Mouse (Mus musculus): ENCODE results near the gene Rnase11. TPM values are rescaled to one million over a fixed set of nuclear protein-coding genes. Genes with fewer than 3 reads are reported as not detected.

Gene Rnase11
- polyA plus RNA-seq, 1 experiment from 2014 or later: not detected

GRCm38 (mm10) chr14:51054243-51055237 lies 4.6 kb upstream of the Rnase11 start:
- ATAC-seq (ENCODE audit: insufficient read depth, low FRiP score): no peak
- no peak overlapping the region for H3K27ac ChIP-seq (ENCODE audit: low read length)
- WGBS: 70% methylated on average over 13 of the region's 13 CpGs

GRCm38 (mm10) chr14:51053176-51053575 lies 3.2 kb upstream of the Rnase11 start:
- no peak overlapping the region for H3K9ac ChIP-seq (ENCODE audit: low read length)
- WGBS: 71% methylated on average over 5 of the region's 5 CpGs
- no peak for ATAC-seq (ENCODE audit: insufficient read depth, low FRiP score)
- no peak overlapping the region for H3K4me2 ChIP-seq (ENCODE audit: low read depth, low read length)
- H3K4me3 ChIP-seq (replicated peaks; ENCODE audit: low read length): no peak overlapping the region
- H3K9me3 ChIP-seq (replicated peaks; ENCODE audit: control insufficient read depth, low read length): no peaks in the 10 kb centered on the region
- 0 out of 2 replicates have a peak, but pooled peaks cover 4% of the 10 kb centered on the region for H3K4me1 ChIP-seq (ENCODE audit: control insufficient read depth, insufficient read depth, low read length)
- H3K27ac ChIP-seq (ENCODE audit: low read length): no peak overlapping the region
- no peaks in the 10 kb centered on the region for H3K36me3 ChIP-seq (ENCODE audit: control insufficient read depth, insufficient read depth, low read length)
- no peaks in the 10 kb centered on the region for H3K27me3 ChIP-seq (ENCODE audit: control insufficient read depth, insufficient read depth, low read length)

More at GRCm38 (mm10) chr14:51054243-51055237, 4.6 kb upstream of the Rnase11 start:
- H3K4me3 ChIP-seq (replicated peaks; ENCODE audit: low read length): no peak overlapping the region
- H3K9ac ChIP-seq (ENCODE audit: low read length): no peak overlapping the region
- H3K4me1 ChIP-seq (ENCODE audit: control insufficient read depth, insufficient read depth, low read length): 0 out of 2 replicates have a peak, but pooled peaks cover 4% of the 10 kb centered on the region
- no peaks in the 10 kb centered on the region for H3K9me3 ChIP-seq (replicated peaks; ENCODE audit: control insufficient read depth, low read length)
- no peaks in the 10 kb centered on the region for H3K36me3 ChIP-seq (ENCODE audit: control insufficient read depth, insufficient read depth, low read length)
- H3K27me3 ChIP-seq (ENCODE audit: control insufficient read depth, insufficient read depth, low read length): no peaks in the 10 kb centered on the region
- no peak overlapping the region for H3K4me2 ChIP-seq (ENCODE audit: low read depth, low read length)

- Histone ChIP-seq H3K9me3 (replicated peaks; ENCODE audit: control insufficient read depth, low read length) (no peaks in the 10 kb centered on the region), H3K27ac (ENCODE audit: low read length) (no peak overlapping the region), H3K27me3 (ENCODE audit: control insufficient read depth, insufficient read depth, low read length) (no peaks in the 10 kb centered on the region), H3K4me2 (ENCODE audit: low read depth, low read length) (no peak overlapping the region), H3K4me3 (replicated peaks; ENCODE audit: low read length) (no peak overlapping the region), H3K9ac (ENCODE audit: low read length) (no peak overlapping the region), H3K4me1 (ENCODE audit: control insufficient read depth, insufficient read depth, low read length) (0 out of 2 replicates have a peak, but pooled peaks cover 4% of the 10 kb centered on the region), H3K36me3 (ENCODE audit: control insufficient read depth, insufficient read depth, low read length) (no peaks in the 10 kb centered on the region)
- WGBS: 57% methylated on average over 5 of the region's 5 CpGs
- no peak for ATAC-seq (ENCODE audit: insufficient read depth, low FRiP score)
Measured at GRCm38 (mm10) chr14:51051941-51052340, 2.0 kb upstream of the Rnase11 start.

- WGBS: 15% methylated on average over 5 of the region's 5 CpGs
- no peak for ATAC-seq (ENCODE audit: insufficient read depth, low FRiP score)
- Histone ChIP-seq H3K27ac (ENCODE audit: low read length) (no peak overlapping the region), H3K4me2 (ENCODE audit: low read depth, low read length) (no peak overlapping the region), H3K4me3 (replicated peaks; ENCODE audit: low read length) (no peak overlapping the region), H3K9ac (ENCODE audit: low read length) (no peak overlapping the region), H3K36me3 (ENCODE audit: control insufficient read depth, insufficient read depth, low read length) (no peaks in the 10 kb centered on the region), H3K27me3 (ENCODE audit: control insufficient read depth, insufficient read depth, low read length) (no peaks in the 10 kb centered on the region), H3K4me1 (ENCODE audit: control insufficient read depth, insufficient read depth, low read length) (no peaks in the 10 kb centered on the region), H3K9me3 (replicated peaks; ENCODE audit: control insufficient read depth, low read length) (no peaks in the 10 kb centered on the region)
Measured at GRCm38 (mm10) chr14:51047846-51048245, 2.1 kb downstream of the Rnase11 start.

- WGBS: 81% methylated on average over 6 of the region's 6 CpGs
- no peak within 1 kb of the TSS for H3K9ac ChIP-seq (ENCODE audit: low read length)
- H3K36me3 ChIP-seq (ENCODE audit: control insufficient read depth, insufficient read depth, low read length): no peaks in the 10 kb centered on the region
- H3K4me1 ChIP-seq (ENCODE audit: control insufficient read depth, insufficient read depth, low read length): no peaks in the 10 kb centered on the region
- no peak within 1 kb of the TSS for H3K27ac ChIP-seq (ENCODE audit: low read length)
- no peak within 1 kb of the TSS for H3K4me2 ChIP-seq (ENCODE audit: low read depth, low read length)
- ATAC-seq (ENCODE audit: insufficient read depth, low FRiP score): no peak
- H3K27me3 ChIP-seq (ENCODE audit: control insufficient read depth, insufficient read depth, low read length): no peaks in the 10 kb centered on the region
- H3K9me3 ChIP-seq (replicated peaks; ENCODE audit: control insufficient read depth, low read length): no peaks in the 10 kb centered on the region
- no peak within 1 kb of the TSS for H3K4me3 ChIP-seq (replicated peaks; ENCODE audit: low read length)
Measured at GRCm38 (mm10) chr14:51041769-51042168, 8.2 kb downstream of the Rnase11 start, which contains the start of gene Rnase9. Gene Rnase9 (minus strand): TSS chr14:51041869.

GRCm38 (mm10) chr14:51036214-51036613 lies 13.7 kb downstream of the Rnase11 start:
- Histone ChIP-seq H3K27ac (ENCODE audit: low read length) (no peak overlapping the region), H3K4me1 (ENCODE audit: control insufficient read depth, insufficient read depth, low read length) (no peaks in the 10 kb centered on the region), H3K9me3 (replicated peaks; ENCODE audit: control insufficient read depth, low read length) (no peaks in the 10 kb centered on the region), H3K36me3 (ENCODE audit: control insufficient read depth, insufficient read depth, low read length) (no peaks in the 10 kb centered on the region), H3K4me2 (ENCODE audit: low read depth, low read length) (no peak overlapping the region), H3K4me3 (replicated peaks; ENCODE audit: low read length) (no peak overlapping the region), H3K27me3 (ENCODE audit: control insufficient read depth, insufficient read depth, low read length) (no peaks in the 10 kb centered on the region), H3K9ac (ENCODE audit: low read length) (no peak overlapping the region)
- WGBS: 82% methylated on average over 4 of the region's 4 CpGs
- no peak for ATAC-seq (ENCODE audit: insufficient read depth, low FRiP score)

GRCm38 (mm10) chr14:51035206-51035605 lies 14.8 kb downstream of the Rnase11 start:
- Histone ChIP-seq H3K9ac (ENCODE audit: low read length) (no peak overlapping the region), H3K4me2 (ENCODE audit: low read depth, low read length) (no peak overlapping the region), H3K36me3 (ENCODE audit: control insufficient read depth, insufficient read depth, low read length) (no peaks in the 10 kb centered on the region), H3K4me3 (replicated peaks; ENCODE audit: low read length) (no peak overlapping the region), H3K9me3 (replicated peaks; ENCODE audit: control insufficient read depth, low read length) (no peaks in the 10 kb centered on the region), H3K27ac (ENCODE audit: low read length) (no peak overlapping the region), H3K27me3 (ENCODE audit: control insufficient read depth, insufficient read depth, low read length) (no peaks in the 10 kb centered on the region), H3K4me1 (ENCODE audit: control insufficient read depth, insufficient read depth, low read length) (no peaks in the 10 kb centered on the region)
- WGBS: 56% methylated on average over 1 of the region's 1 CpGs
- no peak for ATAC-seq (ENCODE audit: insufficient read depth, low FRiP score)

GRCm38 (mm10) chr14:51027387-51028155 lies 22.4 kb downstream of the Rnase11 start:
- no peak for ATAC-seq (ENCODE audit: insufficient read depth, low FRiP score)
- Histone ChIP-seq H3K4me1 (ENCODE audit: control insufficient read depth, insufficient read depth, low read length) (no peaks in the 10 kb centered on the region), H3K4me2 (ENCODE audit: low read depth, low read length) (no peak overlapping the region), H3K4me3 (replicated peaks; ENCODE audit: low read length) (no peak overlapping the region), H3K27me3 (ENCODE audit: control insufficient read depth, insufficient read depth, low read length) (no peaks in the 10 kb centered on the region), H3K9me3 (replicated peaks; ENCODE audit: control insufficient read depth, low read length) (no peaks in the 10 kb centered on the region), H3K27ac (ENCODE audit: low read length) (no peak overlapping the region), H3K9ac (ENCODE audit: low read length) (no peak overlapping the region), H3K36me3 (ENCODE audit: control insufficient read depth, insufficient read depth, low read length) (no peaks in the 10 kb centered on the region)
- WGBS: 55% methylated on average over 3 of the region's 3 CpGs

All from stomach, embryonic 16.5 days (tissue).